Mouse (Mus musculus): ENCODE data around the gene Btbd9. TPM values are rescaled to one million over a fixed set of nuclear protein-coding genes. Genes with fewer than 3 reads are reported as not detected.

Gene Btbd9
- polyA plus RNA-seq, 1 experiment from 2014 or later: 40.6 TPM

DNA sequence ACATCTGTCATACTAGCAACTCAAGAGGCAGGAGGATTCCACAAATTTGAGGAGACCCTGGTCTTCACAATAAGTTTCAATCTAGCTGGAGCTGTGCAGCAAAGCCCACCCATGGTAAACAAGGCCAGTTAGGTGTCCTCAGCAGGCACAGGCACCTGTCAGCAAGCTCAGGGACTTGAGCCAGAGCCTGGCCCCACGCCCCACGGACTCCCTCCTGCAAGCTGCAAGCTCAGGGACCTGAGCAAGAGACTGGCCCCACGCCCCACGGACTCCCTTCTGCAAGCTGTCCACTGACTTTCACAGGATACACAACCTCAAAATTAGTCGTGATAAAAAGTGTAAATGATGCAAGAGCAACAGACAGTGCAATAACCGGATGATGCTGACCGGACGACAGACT lies 307.8 kb downstream of the Btbd9 start:
- H3K4me3 ChIP-seq (ENCODE audit: low read depth, low read length): no peak overlapping the region
- H3K4me1 ChIP-seq (ENCODE audit: control insufficient read depth, insufficient read depth, low read length): no peaks in the 10 kb centered on the region
- ATAC-seq (replicated peaks; ENCODE audit: insufficient number of reproducible peaks, low FRiP score, low TSS enrichment, low read depth): no peak
- H3K4me2 ChIP-seq (ENCODE audit: low read depth, low read length): no peak overlapping the region
- 90% methylated on average over 8 of the region's 8 CpGs for WGBS
- no peaks in the 10 kb centered on the region for H3K27me3 ChIP-seq (ENCODE audit: control insufficient read depth, insufficient read depth, low read length)
- H3K9me3 ChIP-seq (replicated peaks; ENCODE audit: control insufficient read depth, low read length): no peaks in the 10 kb centered on the region
- H3K36me3 ChIP-seq (replicated peaks; ENCODE audit: control insufficient read depth, insufficient read depth, low read depth, low read length): no peaks in the 10 kb centered on the region
- DNase-seq (ENCODE audit: low spot score): no peak
- no peak overlapping the region for H3K27ac ChIP-seq (replicated peaks; ENCODE audit: low read depth, low read length)
- no peak overlapping the region for H3K9ac ChIP-seq (replicated peaks; ENCODE audit: low read length)

DNA sequence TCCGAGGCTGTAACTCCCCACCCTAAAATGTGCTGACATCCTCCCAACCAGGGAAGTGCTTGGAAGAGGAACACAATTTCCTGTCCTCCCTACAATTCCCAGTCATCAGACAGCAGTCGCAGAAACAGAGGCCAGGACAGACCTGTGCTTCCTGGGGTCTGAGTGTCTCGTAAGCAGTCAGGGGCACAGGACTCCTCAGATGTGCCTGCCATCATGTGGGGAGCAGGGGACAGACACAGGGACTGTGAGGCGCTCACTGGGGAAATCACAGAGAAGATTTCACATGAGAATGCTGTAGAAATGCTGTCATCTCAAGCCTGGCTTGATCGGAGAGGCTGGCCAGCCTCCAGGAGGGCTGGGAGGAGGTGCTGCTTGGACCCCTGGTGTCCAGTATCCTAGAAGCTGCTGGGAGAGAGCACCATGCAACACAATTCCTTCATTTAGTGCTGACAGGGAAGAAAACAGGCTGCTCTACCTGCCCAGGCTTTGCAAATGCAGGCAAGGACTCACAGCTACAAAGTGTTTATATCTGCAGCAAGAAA lies 308.8 kb downstream of the Btbd9 start:
- Histone ChIP-seq H3K9ac (replicated peaks; ENCODE audit: low read length) (no peak overlapping the region), H3K4me2 (ENCODE audit: low read depth, low read length) (no peak overlapping the region)
- no peak for ATAC-seq (replicated peaks; ENCODE audit: insufficient number of reproducible peaks, low FRiP score, low TSS enrichment, low read depth)

DNA sequence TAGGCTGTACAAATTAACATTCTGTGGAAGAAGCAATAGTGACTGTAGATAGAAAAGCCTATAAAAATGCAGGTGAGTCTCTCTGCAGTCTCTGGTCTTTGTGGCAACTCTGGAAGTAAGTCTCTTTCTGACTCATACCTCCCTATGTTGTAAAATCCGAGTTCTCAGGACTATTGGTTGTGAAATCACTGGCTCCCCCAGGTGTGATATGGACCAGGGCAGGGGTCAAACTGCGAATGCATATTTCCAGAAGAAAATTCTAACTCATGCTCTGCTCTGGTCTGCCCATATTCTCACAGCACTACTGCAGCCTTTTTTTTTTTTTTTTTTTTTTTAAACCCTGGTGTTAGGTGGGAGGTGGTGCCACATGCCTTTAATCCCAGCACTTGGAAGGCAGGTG lies 312.8 kb downstream of the Btbd9 start:
- no peak overlapping the region for H3K4me3 ChIP-seq (ENCODE audit: low read depth, low read length)
- no peaks in the 10 kb centered on the region for H3K4me1 ChIP-seq (ENCODE audit: control insufficient read depth, insufficient read depth, low read length)
- no peak overlapping the region for H3K4me2 ChIP-seq (ENCODE audit: low read depth, low read length)
- WGBS: 85% methylated on average over 2 of the region's 2 CpGs
- DNase-seq (ENCODE audit: low spot score) (no peak), ATAC-seq (replicated peaks; ENCODE audit: insufficient number of reproducible peaks, low FRiP score, low TSS enrichment, low read depth) (no peak)
- H3K9ac ChIP-seq (replicated peaks; ENCODE audit: low read length): no peak overlapping the region
- no peaks in the 10 kb centered on the region for H3K27me3 ChIP-seq (ENCODE audit: control insufficient read depth, insufficient read depth, low read length)
- H3K27ac ChIP-seq (replicated peaks; ENCODE audit: low read depth, low read length): no peak overlapping the region
- no peaks in the 10 kb centered on the region for H3K9me3 ChIP-seq (replicated peaks; ENCODE audit: control insufficient read depth, low read length)
- no peaks in the 10 kb centered on the region for H3K36me3 ChIP-seq (replicated peaks; ENCODE audit: control insufficient read depth, insufficient read depth, low read depth, low read length)

More for the DNA sequence above, 308.8 kb downstream of the Btbd9 start:
- no peaks in the 10 kb centered on the region for H3K9me3 ChIP-seq (replicated peaks; ENCODE audit: control insufficient read depth, low read length)
- no peak overlapping the region for H3K4me3 ChIP-seq (ENCODE audit: low read depth, low read length)
- 74% methylated on average over 5 of the region's 5 CpGs for WGBS
- H3K27ac ChIP-seq (replicated peaks; ENCODE audit: low read depth, low read length): no peak overlapping the region
- no peaks in the 10 kb centered on the region for H3K36me3 ChIP-seq (replicated peaks; ENCODE audit: control insufficient read depth, insufficient read depth, low read depth, low read length)
- DNase-seq (ENCODE audit: low spot score): no peak
- H3K4me1 ChIP-seq (ENCODE audit: control insufficient read depth, insufficient read depth, low read length): no peaks in the 10 kb centered on the region
- no peaks in the 10 kb centered on the region for H3K27me3 ChIP-seq (ENCODE audit: control insufficient read depth, insufficient read depth, low read length)

DNA sequence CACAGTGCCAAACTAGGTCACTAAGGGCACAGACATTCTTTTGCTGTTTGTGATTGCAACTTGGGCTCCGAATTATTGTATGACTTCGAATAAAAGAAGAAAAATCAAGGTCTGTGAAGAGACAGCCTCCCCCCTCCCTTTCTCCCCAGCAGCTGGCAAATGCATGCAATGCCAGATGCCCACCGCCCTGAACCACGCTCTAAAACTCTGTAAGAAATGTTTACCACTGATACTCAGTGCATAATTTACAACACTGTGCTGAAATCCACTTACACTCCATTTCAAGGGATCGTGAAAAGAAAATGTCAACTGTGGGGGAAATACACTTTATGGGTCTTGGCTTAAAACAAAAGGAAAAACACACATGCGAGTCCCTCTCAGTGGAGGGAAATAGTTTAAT lies 313.3 kb downstream of the Btbd9 start:
- Histone ChIP-seq H3K27me3 (ENCODE audit: control insufficient read depth, insufficient read depth, low read length) (no peaks in the 10 kb centered on the region), H3K9me3 (replicated peaks; ENCODE audit: control insufficient read depth, low read length) (no peaks in the 10 kb centered on the region), H3K4me2 (ENCODE audit: low read depth, low read length) (no peak overlapping the region), H3K9ac (replicated peaks; ENCODE audit: low read length) (no peak overlapping the region), H3K36me3 (replicated peaks; ENCODE audit: control insufficient read depth, insufficient read depth, low read depth, low read length) (no peaks in the 10 kb centered on the region), H3K4me3 (ENCODE audit: low read depth, low read length) (no peak overlapping the region), H3K4me1 (ENCODE audit: control insufficient read depth, insufficient read depth, low read length) (no peaks in the 10 kb centered on the region), H3K27ac (replicated peaks; ENCODE audit: low read depth, low read length) (no peak overlapping the region)
- DNase-seq (ENCODE audit: low spot score): no peak
- 90% methylated on average over 6 of the region's 6 CpGs for WGBS
- ATAC-seq (replicated peaks; ENCODE audit: insufficient number of reproducible peaks, low FRiP score, low TSS enrichment, low read depth): no peak

DNA sequence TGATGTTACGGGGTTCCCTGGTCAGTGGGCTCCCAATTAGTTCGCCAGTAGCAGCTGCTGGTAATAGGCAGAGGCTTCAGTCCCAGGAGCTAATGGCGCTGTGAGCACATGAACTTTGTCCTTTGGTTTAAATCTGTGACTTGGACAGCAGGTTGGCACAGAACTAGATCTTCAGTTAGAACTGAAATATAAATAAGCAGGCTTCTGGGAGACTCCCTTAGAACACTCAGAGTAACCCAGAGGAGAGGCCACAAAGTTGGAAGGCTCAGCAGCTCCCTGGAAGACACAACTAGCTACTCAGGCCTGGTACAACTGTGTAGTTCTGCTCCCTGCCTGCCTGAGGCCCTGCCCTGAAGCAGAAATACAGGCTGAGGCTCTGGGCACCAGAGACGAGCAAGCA lies 313.8 kb downstream of the Btbd9 start:
- ATAC-seq (replicated peaks; ENCODE audit: insufficient number of reproducible peaks, low FRiP score, low TSS enrichment, low read depth): no peak
- Histone ChIP-seq H3K9me3 (replicated peaks; ENCODE audit: control insufficient read depth, low read length) (no peaks in the 10 kb centered on the region), H3K9ac (replicated peaks; ENCODE audit: low read length) (no peak overlapping the region), H3K27ac (replicated peaks; ENCODE audit: low read depth, low read length) (no peak overlapping the region), H3K36me3 (replicated peaks; ENCODE audit: control insufficient read depth, insufficient read depth, low read depth, low read length) (no peaks in the 10 kb centered on the region), H3K4me2 (ENCODE audit: low read depth, low read length) (no peak overlapping the region), H3K4me3 (ENCODE audit: low read depth, low read length) (no peak overlapping the region), H3K27me3 (ENCODE audit: control insufficient read depth, insufficient read depth, low read length) (no peaks in the 10 kb centered on the region), H3K4me1 (ENCODE audit: control insufficient read depth, insufficient read depth, low read length) (no peaks in the 10 kb centered on the region)
- DNase-seq (ENCODE audit: low spot score): no peak
- 80% methylated on average over 4 of the region's 4 CpGs for WGBS

DNA sequence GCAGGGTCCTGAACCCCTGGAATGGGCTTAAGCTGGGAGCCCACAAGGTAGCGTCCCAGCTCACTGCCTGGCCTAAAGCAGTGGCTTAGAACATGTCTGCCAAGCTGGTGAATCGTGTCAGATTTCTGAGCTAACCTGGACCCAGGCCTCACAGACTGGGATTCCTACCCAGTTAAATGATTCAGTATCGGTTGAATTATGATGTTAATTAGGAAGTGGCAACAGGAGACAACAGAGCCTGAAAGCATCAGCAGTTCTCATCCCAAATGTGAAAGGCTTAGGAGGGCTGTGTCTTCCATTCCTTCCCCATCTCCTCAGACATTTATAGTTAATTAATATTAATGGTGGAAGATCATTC lies 314.3 kb downstream of the Btbd9 start:
- Histone ChIP-seq H3K9me3 (replicated peaks; ENCODE audit: control insufficient read depth, low read length) (no peaks in the 10 kb centered on the region), H3K27ac (replicated peaks; ENCODE audit: low read depth, low read length) (no peak overlapping the region), H3K36me3 (replicated peaks; ENCODE audit: control insufficient read depth, insufficient read depth, low read depth, low read length) (no peaks in the 10 kb centered on the region), H3K9ac (replicated peaks; ENCODE audit: low read length) (no peak overlapping the region), H3K4me3 (ENCODE audit: low read depth, low read length) (no peak overlapping the region), H3K27me3 (ENCODE audit: control insufficient read depth, insufficient read depth, low read length) (no peaks in the 10 kb centered on the region), H3K4me2 (ENCODE audit: low read depth, low read length) (no peak overlapping the region), H3K4me1 (ENCODE audit: control insufficient read depth, insufficient read depth, low read length) (no peaks in the 10 kb centered on the region)
- DNase-seq (ENCODE audit: low spot score) (no peak), ATAC-seq (replicated peaks; ENCODE audit: insufficient number of reproducible peaks, low FRiP score, low TSS enrichment, low read depth) (no peak)
- 74% methylated on average over 3 of the region's 3 CpGs for WGBS

DNA sequence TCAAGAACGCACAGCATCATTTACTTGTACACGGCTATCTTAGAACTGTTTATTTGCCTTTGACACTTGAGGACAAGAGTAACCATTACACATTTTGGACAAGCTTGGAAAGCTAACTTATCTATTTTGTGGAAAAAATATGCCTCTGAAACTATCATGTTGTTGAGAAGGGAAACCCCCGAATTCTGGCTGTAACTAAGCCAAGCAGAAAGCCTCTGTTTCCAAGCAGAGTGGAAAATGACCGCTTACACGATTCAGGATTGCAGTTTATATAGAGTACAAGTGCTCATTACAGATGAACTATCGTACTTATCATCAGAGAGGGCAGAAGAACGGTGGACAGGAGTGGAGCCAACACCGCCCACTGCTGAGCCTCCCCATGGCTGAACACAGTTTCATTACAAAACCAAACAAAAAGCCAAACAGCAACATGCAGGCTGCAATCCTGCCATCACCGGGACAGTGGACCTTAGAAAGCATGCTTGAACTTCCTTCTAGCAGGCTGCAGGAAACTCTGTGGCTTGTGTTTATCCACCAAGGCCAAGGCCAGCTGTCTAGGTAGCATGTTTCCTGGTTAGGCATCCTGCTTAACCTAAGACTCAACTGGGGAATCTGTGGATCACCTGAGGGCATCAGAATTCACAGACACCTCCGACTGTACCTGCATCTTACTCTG lies 314.8 kb downstream of the Btbd9 start:
- Histone ChIP-seq H3K9ac (replicated peaks; ENCODE audit: low read length) (no peak overlapping the region), H3K27ac (replicated peaks; ENCODE audit: low read depth, low read length) (no peak overlapping the region), H3K27me3 (ENCODE audit: control insufficient read depth, insufficient read depth, low read length) (no peaks in the 10 kb centered on the region), H3K4me3 (ENCODE audit: low read depth, low read length) (no peak overlapping the region), H3K4me1 (ENCODE audit: control insufficient read depth, insufficient read depth, low read length) (no peaks in the 10 kb centered on the region), H3K36me3 (replicated peaks; ENCODE audit: control insufficient read depth, insufficient read depth, low read depth, low read length) (no peaks in the 10 kb centered on the region), H3K9me3 (replicated peaks; ENCODE audit: control insufficient read depth, low read length) (no peaks in the 10 kb centered on the region), H3K4me2 (ENCODE audit: low read depth, low read length) (no peak overlapping the region)
- ATAC-seq (replicated peaks; ENCODE audit: insufficient number of reproducible peaks, low FRiP score, low TSS enrichment, low read depth): no peak
- DNase-seq (ENCODE audit: low spot score): no peak
- WGBS: 75% methylated on average over 10 of the region's 10 CpGs

DNA sequence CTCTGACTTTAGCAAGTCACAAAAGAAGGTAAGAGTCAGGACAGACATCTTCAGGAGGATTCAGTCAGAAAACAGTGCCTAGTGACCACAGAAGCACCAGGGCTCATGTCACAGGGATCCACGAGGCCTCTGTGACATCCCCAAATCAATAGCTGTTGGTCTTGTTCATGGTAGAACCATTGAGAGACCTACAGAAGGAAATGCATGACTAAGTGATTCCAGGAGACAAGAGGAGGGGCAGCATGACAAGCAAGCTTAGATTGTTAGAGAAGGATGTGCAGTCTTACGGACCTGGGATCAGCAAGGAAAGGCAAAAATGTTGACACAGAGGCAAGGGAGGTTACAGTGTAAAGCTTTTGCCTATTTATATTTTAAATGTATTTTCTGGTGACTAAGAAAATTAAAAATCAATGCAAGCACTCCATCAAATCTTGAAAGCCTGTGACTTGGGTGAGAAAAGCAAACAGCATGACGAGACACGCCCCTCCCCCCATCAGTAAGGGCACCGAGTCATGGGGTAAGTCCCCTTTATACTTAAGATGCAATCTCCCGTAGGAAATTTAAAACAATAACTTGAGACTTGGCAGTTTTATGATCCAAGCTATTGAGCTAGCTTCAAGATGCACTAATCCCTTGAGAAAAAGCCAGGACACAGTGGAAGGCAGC lies 315.5 kb downstream of the Btbd9 start:
- ATAC-seq (replicated peaks; ENCODE audit: insufficient number of reproducible peaks, low FRiP score, low TSS enrichment, low read depth) (no peak), DNase-seq (ENCODE audit: low spot score) (no peak)
- Histone ChIP-seq H3K36me3 (replicated peaks; ENCODE audit: control insufficient read depth, insufficient read depth, low read depth, low read length) (no peaks in the 10 kb centered on the region), H3K9me3 (replicated peaks; ENCODE audit: control insufficient read depth, low read length) (no peaks in the 10 kb centered on the region), H3K9ac (replicated peaks; ENCODE audit: low read length) (no peak overlapping the region), H3K4me1 (ENCODE audit: control insufficient read depth, insufficient read depth, low read length) (no peaks in the 10 kb centered on the region), H3K4me3 (ENCODE audit: low read depth, low read length) (no peak overlapping the region), H3K27ac (replicated peaks; ENCODE audit: low read depth, low read length) (no peak overlapping the region), H3K27me3 (ENCODE audit: control insufficient read depth, insufficient read depth, low read length) (no peaks in the 10 kb centered on the region), H3K4me2 (ENCODE audit: low read depth, low read length) (no peak overlapping the region)
- WGBS: 65% methylated on average over 6 of the region's 6 CpGs
